Mouse (Mus musculus) kidney, embryonic 15.5 days (tissue): ENCODE data around the gene Pusl1. TPM values are rescaled to one million over a fixed set of nuclear protein-coding genes. Genes with fewer than 3 reads are reported as not detected.

ENCODE experiments used
- ATAC-seq: fragments of 200-750 bp; cut with Nextera tagmentation; replicated peaks from 2 replicates; pipeline ENCODE4 v1.8.0; 2017; ENCODE audit warnings: moderate TSS enrichment; ENCODE audit not compliant: low FRiP score
- H3K27ac ChIP-seq: fragments of 300-500 bp; sonication (generic); 2 replicates; pipeline ENCODE4 v1.5.1; 2015; ENCODE audit warnings: mild to moderate bottlenecking, inconsistent platforms
- H3K27me3 ChIP-seq: fragments of 300-500 bp; sonication (generic); 2 replicates; pipeline ENCODE4 v1.6.1; 2015; ENCODE audit warnings: inconsistent platforms
- H3K36me3 ChIP-seq: fragments of 300-500 bp; sonication (generic); 2 replicates; pipeline ENCODE4 v1.6.1; 2015; ENCODE audit warnings: inconsistent platforms
- H3K4me1 ChIP-seq: fragments of 300-500 bp; sonication (generic); 2 replicates; pipeline ENCODE4 v1.6.1; 2015; ENCODE audit warnings: inconsistent platforms
- H3K4me2 ChIP-seq: fragments of 300-500 bp; sonication (generic); 2 replicates; pipeline ENCODE4 v1.6.1; 2015; ENCODE audit warnings: moderate library complexity, mild to moderate bottlenecking, inconsistent platforms
- H3K4me3 ChIP-seq: fragments of 300-500 bp; sonication (generic); replicated peaks from 2 replicates; pipeline ENCODE4 v1.5.1; 2015; ENCODE audit warnings: mild to moderate bottlenecking, inconsistent platforms
- H3K9ac ChIP-seq: fragments of 300-500 bp; sonication (generic); 2 replicates; pipeline ENCODE4 v1.6.1; 2015; ENCODE audit warnings: mild to moderate bottlenecking, inconsistent platforms
- H3K9me3 ChIP-seq: fragments of 300-500 bp; sonication (generic); replicated peaks from 2 replicates; pipeline ENCODE4 v1.6.1; 2016; ENCODE audit warnings: inconsistent platforms
- WGBS: fragments of 180-500 bp; shearing (Covaris S2); methylation state at CpG from one replicate; pipeline ENCODE4 v1.1.7; 2015; ENCODE audit warnings: mixed read lengths; 5-methylcytosine and 5-hydroxymethylcytosine counted together
- microRNA-seq: library from miRNA; unstranded; fragments of <30 nt; microRNA quantifications from one replicate; pipeline ENCODE4, GENCODE M21; 2016
- polyA plus RNA-seq: library from polyadenylated mRNA; unstranded; fragments of >200 nt; fragmentation: Nextera tagmentation; extraction: Ambion mirVana; gene quantifications from 2 replicates; pipeline ENCODE4 v1.2.1, GENCODE M21; 2015

The Pusl1 gene
- polyA plus RNA-seq, 1 experiment from 2014 or later = 52.1 TPM

DNA sequence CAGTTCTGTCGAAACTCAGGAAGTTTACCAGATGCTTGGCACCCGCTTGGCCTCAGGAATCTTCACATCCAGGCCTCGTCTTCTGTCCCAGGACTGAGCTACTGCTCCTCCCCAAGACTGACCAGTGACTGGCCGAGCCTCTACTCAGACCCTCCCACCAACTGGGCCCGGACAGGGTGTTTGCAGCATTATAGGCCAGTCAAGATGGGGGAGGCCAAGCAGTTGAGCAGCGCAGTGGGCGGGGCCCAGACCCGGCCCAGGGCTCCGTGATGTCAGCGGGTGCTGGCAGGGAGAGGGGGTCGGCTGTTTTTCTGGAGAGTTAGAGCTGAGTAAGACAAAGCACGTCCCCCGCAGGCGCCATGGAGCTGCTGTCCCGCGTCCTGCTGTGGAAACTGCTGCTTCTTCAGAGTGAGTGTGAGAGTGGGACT, 52.1 kb downstream of the Pusl1 start, which contains the start of gene Mxra8:
Mxra8 (plus strand) TSS at position 198 of the 428 bp plus-strand sequence.
- H3K9me3 ChIP-seq = no peaks in the 10 kb centered on the region
- ATAC-seq = peak; percentile 95
- H3K4me3 ChIP-seq = peak within 1 kb of the TSS; percentile 50
- H3K27me3 ChIP-seq = no peaks in the 10 kb centered on the region
- peaks cover 16% of the 10 kb centered on the region for H3K36me3 ChIP-seq
- H3K9ac ChIP-seq = peak within 1 kb of the TSS; percentile 51
- under 1% methylated on average over 16 of the region's 16 CpGs for WGBS
- H3K27ac ChIP-seq = peak within 1 kb of the TSS; percentile 91
- H3K4me2 ChIP-seq = peak within 1 kb of the TSS; percentile 77
- peaks cover 45% of the 10 kb centered on the region for H3K4me1 ChIP-seq

DNA sequence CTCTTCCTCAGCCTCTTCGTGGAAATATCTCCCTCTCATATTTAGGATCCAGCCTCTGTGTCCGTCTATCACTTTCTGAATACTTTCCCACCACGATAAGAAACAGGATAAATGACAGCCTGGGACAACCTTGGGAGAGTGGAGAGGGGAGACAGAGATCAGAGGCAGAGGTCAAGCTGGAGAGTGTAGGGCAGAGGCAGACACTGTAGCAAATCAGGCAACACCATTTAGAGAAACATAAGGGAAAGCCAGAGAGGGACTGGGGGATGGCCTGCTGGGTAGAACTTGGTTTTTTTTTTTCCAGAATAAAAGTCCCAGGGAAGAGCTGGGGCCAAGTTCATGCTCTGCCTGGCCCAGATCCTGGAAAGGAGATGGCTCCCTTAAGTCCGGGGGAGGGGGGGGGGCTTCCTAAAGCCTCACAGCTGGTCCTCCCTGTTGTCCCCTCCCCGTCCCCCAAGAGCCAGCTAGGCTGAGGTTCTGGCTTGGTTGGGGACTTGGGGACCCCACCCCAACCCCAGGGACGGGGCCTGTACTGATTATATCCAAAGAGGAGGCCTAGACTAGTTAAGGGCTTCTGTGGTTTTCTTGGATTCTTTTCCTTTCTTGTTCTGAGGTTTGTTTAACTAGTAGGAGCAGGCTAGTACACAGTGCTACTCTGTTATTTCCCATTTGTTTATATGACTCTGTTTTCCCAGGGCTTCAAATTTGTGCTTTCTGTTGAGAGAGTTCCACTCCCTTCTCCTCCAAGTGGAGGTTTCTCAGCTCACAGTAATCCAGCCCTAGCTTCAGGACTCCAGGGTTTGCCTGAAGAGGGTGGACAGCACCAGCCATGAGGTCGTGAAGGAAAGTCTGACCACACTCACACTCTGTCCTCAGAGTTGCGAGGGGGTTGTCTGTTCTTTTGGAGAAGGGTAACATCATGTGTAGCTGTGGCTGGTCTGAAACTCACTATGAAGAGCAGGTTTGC, 53.1 kb downstream of the Pusl1 start:
- H3K4me2 ChIP-seq = peak overlapping the region; percentile 77
- H3K4me1 ChIP-seq = peaks cover 55% of the 10 kb centered on the region
- peak overlapping the region; percentile 91 for H3K27ac ChIP-seq
- H3K4me3 ChIP-seq = no peak overlapping the region
- ATAC-seq = no peak
- WGBS = 52% methylated on average over 8 of the region's 8 CpGs
- H3K9ac ChIP-seq = no peak overlapping the region; the same call in 1 of the 2 replicates
- no peaks in the 10 kb centered on the region for H3K9me3 ChIP-seq
- H3K36me3 ChIP-seq = peaks cover 14% of the 10 kb centered on the region
- H3K27me3 ChIP-seq = no peaks in the 10 kb centered on the region

Small RNA genes within 50 kb of the gene (microRNA-seq; reads per million reads assigned to microRNA genes)
- not detected for gene Gm22991

Other genes with a start within 250 kb of the Pusl1 start
- not detected in 2 replicates for gene Gm10563, start 246.4 kb downstream of the Pusl1 start, polyA plus RNA-seq
- 51.7 and 68.7 TPM in 2 replicates for gene Mmp23, start 238.4 kb downstream of the Pusl1 start, polyA plus RNA-seq
- gene Mib2, start 222.6 kb downstream of the Pusl1 start, polyA plus RNA-seq = 25.8 and 30.2 TPM in 2 replicates
- gene Fndc10, start 197.4 kb downstream of the Pusl1 start, polyA plus RNA-seq = 4.9 and 5.3 TPM in 2 replicates
- gene Ssu72, start 187.0 kb downstream of the Pusl1 start, polyA plus RNA-seq = 144 and 145 TPM in 2 replicates
- 0.50 and 1.0 TPM in 2 replicates for gene Tmem240, start 157.0 kb downstream of the Pusl1 start, polyA plus RNA-seq
- gene Atad3a, start 130.7 kb downstream of the Pusl1 start, polyA plus RNA-seq = 115 and 124 TPM in 2 replicates
- 5.6 and 7.7 TPM in 2 replicates for gene Vwa1, start 117.1 kb downstream of the Pusl1 start, polyA plus RNA-seq
- 0.42 and 0.47 TPM in 2 replicates for gene Tmem88b, start 105.9 kb downstream of the Pusl1 start, polyA plus RNA-seq
- 0.19 and 0.34 TPM in 2 replicates for gene Ankrd65, start 101.3 kb downstream of the Pusl1 start, polyA plus RNA-seq
- gene Mrpl20, start 88.9 kb downstream of the Pusl1 start, polyA plus RNA-seq = 217 and 226 TPM in 2 replicates
- 158 and 173 TPM in 2 replicates for gene Ccnl2, start 79.3 kb downstream of the Pusl1 start, polyA plus RNA-seq
- gene Aurkaip1, start 60.5 kb downstream of the Pusl1 start, polyA plus RNA-seq = 149 and 158 TPM in 2 replicates
- 90.7 and 106 TPM in 2 replicates for gene Mxra8, start 52.1 kb downstream of the Pusl1 start, polyA plus RNA-seq
- gene Dvl1, start 44.4 kb downstream of the Pusl1 start, polyA plus RNA-seq = 5.2 and 5.3 TPM in 2 replicates
- gene Tas1r3, start 28.4 kb downstream of the Pusl1 start, polyA plus RNA-seq = 0.18 and 0.19 TPM in 2 replicates
- gene Cptp, start 22.3 kb downstream of the Pusl1 start, polyA plus RNA-seq = 13.0 and 15.2 TPM in 2 replicates
- 72.5 and 78.0 TPM in 2 replicates for gene Ints11, start 22.2 kb downstream of the Pusl1 start, polyA plus RNA-seq
- 17.3 and 18.7 TPM in 2 replicates for gene Acap3, start within 50 bp of the Pusl1 start, polyA plus RNA-seq
- gene Ube2j2, start 52.0 kb upstream of the Pusl1 start, polyA plus RNA-seq = 110 and 113 TPM in 2 replicates
- 118 and 121 TPM in 2 replicates for gene C1qtnf12, start 70.5 kb upstream of the Pusl1 start, polyA plus RNA-seq
- 17.5 and 18.1 TPM in 2 replicates for gene B3galt6, start 100.9 kb upstream of the Pusl1 start, polyA plus RNA-seq
- 158 and 161 TPM in 2 replicates for gene Sdf4, start 101.1 kb upstream of the Pusl1 start, polyA plus RNA-seq
- gene Tnfrsf4, start 122.1 kb upstream of the Pusl1 start, polyA plus RNA-seq = 0.72 and 0.78 TPM in 2 replicates
- 1.7 and 2.4 TPM in 2 replicates for gene Tnfrsf18, start 134.4 kb upstream of the Pusl1 start, polyA plus RNA-seq
- gene Ttll10, start 167.6 kb upstream of the Pusl1 start, polyA plus RNA-seq = 7.8 TPM in 2 replicates
- gene 9430015G10Rik, start 218.2 kb upstream of the Pusl1 start, polyA plus RNA-seq = 39.4 and 42.8 TPM in 2 replicates
- 0.14 and 0.34 TPM in 2 replicates for gene Rnf223, start 238.7 kb upstream of the Pusl1 start, polyA plus RNA-seq